Mouse (Mus musculus) retina, postnatal 7 days (tissue): Measurements from ENCODE around the gene Chrnb2.

Experiments
- DNase-seq: peaks from one replicate; pipeline ENCODE4 v3.0.0-alpha.2; 2012; ENCODE audit warnings: low read depth, low spot score

The Chrnb2 gene

GRCm38 (mm10) chr3:89715207-89715966, 49.0 kb downstream of the Chrnb2 start:
- DNase-seq = peak; percentile 39

GRCm38 (mm10) chr3:89714359-89715206, 49.8 kb downstream of the Chrnb2 start, which contains the start of gene Adar:
Adar (plus strand) TSS chr3:89715022.
- DNase-seq = peak; percentile 72

- DNase-seq = no peak
Observed at GRCm38 (mm10) chr3:89704064-89704463, 60.4 kb downstream of the Chrnb2 start.

- DNase-seq = no peak
Observed at GRCm38 (mm10) chr3:89703596-89703995, 60.8 kb downstream of the Chrnb2 start.

- no peak for DNase-seq
Observed at GRCm38 (mm10) chr3:89700461-89700860, 64.0 kb downstream of the Chrnb2 start.

GRCm38 (mm10) chr3:89698958-89699357, 65.5 kb downstream of the Chrnb2 start:
- no peak for DNase-seq
